Mouse (Mus musculus) CH12.LX (cell line): ENCODE results near the gene Ces2g. TPM values are rescaled to one million over a fixed set of nuclear protein-coding genes. Genes with fewer than 3 reads are reported as not detected.

ENCODE experiments used
- DNase-seq: peaks from one replicate; pipeline ENCODE4 v3.0.0-alpha.2; 2013; ENCODE audit errors: extremely low read depth
- H3K27ac ChIP-seq: 2 replicates; pipeline ENCODE4 v1.5.1; 2012; ENCODE audit warnings: low read depth, mild to moderate bottlenecking, control low read depth, moderate library complexity; ENCODE audit not compliant: insufficient read depth
- H3K27me3 ChIP-seq: replicated peaks from 2 replicates; pipeline ENCODE3; 2012; ENCODE audit warnings: inconsistent platforms
- H3K36me3 ChIP-seq, 2 experiments: replicated peaks in 1 of 2; 2 replicates each; pipeline versions ENCODE3 to v1.6.1; 2012; ENCODE audit warnings: inconsistent platforms in 1 of 2, low read length in 1 of 2, mild to moderate bottlenecking in 1 of 2, mixed read lengths in 1 of 2, moderate library complexity in 1 of 2; ENCODE audit not compliant: control insufficient read depth in 1 of 2, insufficient read depth in 1 of 2
- H3K4me1 ChIP-seq, 2 experiments: 2 replicates each; pipeline ENCODE4 v1.6.1; 2012; ENCODE audit warnings: inconsistent platforms in 1 of 2, moderate library complexity in 1 of 2; ENCODE audit not compliant: insufficient read depth in 2 of 2, control insufficient read depth in 1 of 2
- H3K4me2 ChIP-seq: 2 replicates; pipeline ENCODE4 v1.6.1; 2012; ENCODE audit warnings: low read depth, mild to moderate bottlenecking, control low read depth; ENCODE audit not compliant: poor library complexity, insufficient read depth, severe bottlenecking
- H3K4me3 ChIP-seq, 3 experiments: fragments of 150-350 bp in 1 of 3; sonication (generic) in 1 of 3; replicated peaks in 1 of 3; 2 replicates each; pipeline versions ENCODE3 to v1.5.1; 2011 to 2012; ENCODE audit warnings: low read depth in 2 of 3, low read length in 2 of 3, mild to moderate bottlenecking in 2 of 3, moderate library complexity in 2 of 3, control low read depth in 1 of 3, improper control_type of control experiment in 1 of 3, inconsistent platforms in 1 of 3, mixed read lengths in 1 of 3; ENCODE audit not compliant: poor library complexity in 1 of 3
- H3K79me2 ChIP-seq: replicated peaks from 2 replicates; pipeline ENCODE4 v1.6.1; 2012; ENCODE audit warnings: mild to moderate bottlenecking, moderate library complexity; ENCODE audit not compliant: control insufficient read depth, poor library complexity, insufficient read depth, severe bottlenecking; ENCODE audit errors: extremely low read depth
- H3K9ac ChIP-seq: 2 replicates; pipeline ENCODE4 v1.6.1; 2012; ENCODE audit warnings: low read depth, mild to moderate bottlenecking, control low read depth, moderate library complexity; ENCODE audit not compliant: insufficient read depth
- H3K9me3 ChIP-seq: replicated peaks from 2 replicates; pipeline ENCODE3; 2012; ENCODE audit warnings: low read length, inconsistent platforms, mixed read lengths
- CHD1 ChIP-seq: IDR thresholded peaks from 2 replicates; pipeline ENCODE4 v1.6.1; 2012; ENCODE audit warnings: low read depth, low read length, improper control_type of control experiment, inconsistent platforms
- E2F4 ChIP-seq: IDR thresholded peaks from 2 replicates; pipeline ENCODE4 v1.6.1; 2011; ENCODE audit warnings: low read depth, low read length, improper control_type of control experiment; ENCODE audit not compliant: insufficient replicate concordance
- EP300 ChIP-seq: IDR thresholded peaks from 2 replicates; pipeline ENCODE4 v1.6.1; 2011; ENCODE audit warnings: low read length, improper control_type of control experiment
- ETS1 ChIP-seq: conservative IDR thresholded peaks from 2 replicates; pipeline ENCODE4 v1.6.1; 2012; ENCODE audit warnings: low read depth, mild to moderate bottlenecking, inconsistent platforms, low read length, improper control_type of control experiment, moderate library complexity
- HCFC1 ChIP-seq: IDR thresholded peaks from 2 replicates; pipeline ENCODE4 v1.6.1; 2012; ENCODE audit warnings: low read depth, mild to moderate bottlenecking, inconsistent platforms, low read length, improper control_type of control experiment
- JUN ChIP-seq: IDR thresholded peaks from 2 replicates; pipeline ENCODE4 v1.6.1; 2011; ENCODE audit warnings: low read depth, mild to moderate bottlenecking, low read length, improper control_type of control experiment, moderate library complexity; ENCODE audit not compliant: insufficient read depth
- MEF2A ChIP-seq: IDR thresholded peaks from 2 replicates; pipeline ENCODE4 v1.6.1; 2014; ENCODE audit warnings: low read depth, mild to moderate bottlenecking, inconsistent platforms, low read length, improper control_type of control experiment, borderline replicate concordance
- MXI1 ChIP-seq: IDR thresholded peaks from 2 replicates; pipeline ENCODE4 v1.6.1; 2011; ENCODE audit warnings: mild to moderate bottlenecking, low read depth, low read length, improper control_type of control experiment
- PAX5 ChIP-seq: IDR thresholded peaks from 2 replicates; pipeline ENCODE4 v1.6.1; 2012; ENCODE audit warnings: low read length, inconsistent platforms, mixed read lengths
- UBTF ChIP-seq: IDR thresholded peaks from 2 replicates; pipeline ENCODE4 v1.6.1; 2012; ENCODE audit warnings: low read depth, mild to moderate bottlenecking, inconsistent platforms, low read length, improper control_type of control experiment, moderate library complexity
- USF1 ChIP-seq: IDR thresholded peaks from 2 replicates; pipeline ENCODE4 v1.6.1; 2014; ENCODE audit warnings: low read depth, mild to moderate bottlenecking, inconsistent platforms, low read length, improper control_type of control experiment
- USF2 ChIP-seq: conservative IDR thresholded peaks from 2 replicates; pipeline ENCODE4 v1.6.1; 2011; ENCODE audit warnings: low read depth, low read length, improper control_type of control experiment
- ZKSCAN1 ChIP-seq: IDR thresholded peaks from 2 replicates; pipeline ENCODE4 v1.6.1; 2012; ENCODE audit warnings: low read depth, inconsistent platforms, low read length, improper control_type of control experiment, borderline replicate concordance
- ZMIZ1 ChIP-seq: IDR thresholded peaks from 2 replicates; pipeline ENCODE4 v1.6.1; 2012; ENCODE audit warnings: low read depth, mild to moderate bottlenecking, inconsistent platforms, low read length, improper control_type of control experiment
- ZNF384 ChIP-seq: IDR thresholded peaks from 2 replicates; pipeline ENCODE4 v1.6.1; 2012; ENCODE audit warnings: low read depth, low read length, improper control_type of control experiment, inconsistent platforms
- dilution Hi-C: fragments of 300-500 bp; cut with MboI; formaldehyde crosslinking; loops from 2 replicates; pipeline ENCODE4 v1.14.3; 2020; ENCODE audit warnings: low sequenced_read_pairs; ENCODE audit not compliant: extremely low pct_unique_long_range_greater_than_20kb, extremely low pct_ligation_motif_present
- in situ Hi-C: fragments of 300-500 bp; cut with MboI; formaldehyde crosslinking; loops from 3 replicates; pipeline ENCODE4 v1.14.3; 2019; ENCODE audit warnings: low sequenced_read_pairs, low pct_ligation_motif_present, low pct_unique_long_range_greater_than_20kb, mixed read lengths
- polyA plus RNA-seq: library from polyadenylated mRNA; unstranded; fragments of >175 nt; gene quantifications from 2 replicates; pipeline ENCODE4 v1.2.1, GENCODE M21; 2012; ENCODE audit warnings: low read depth; ENCODE audit not compliant: insufficient read length
- total RNA-seq, 2 experiments: library from RNA; depleted of rRNA; stranded (reverse); fragments of 300-350 nt in 1 of 2; fragments of >200 nt in 1 of 2; gene quantifications; 2 replicates each; pipeline ENCODE4 v1.2.3; 2012 to 2014

Ces2g gene
- total and polyA plus RNA-seq, 3 experiments = 0.07 to 0.30 (median 0.11) TPM

DNA sequence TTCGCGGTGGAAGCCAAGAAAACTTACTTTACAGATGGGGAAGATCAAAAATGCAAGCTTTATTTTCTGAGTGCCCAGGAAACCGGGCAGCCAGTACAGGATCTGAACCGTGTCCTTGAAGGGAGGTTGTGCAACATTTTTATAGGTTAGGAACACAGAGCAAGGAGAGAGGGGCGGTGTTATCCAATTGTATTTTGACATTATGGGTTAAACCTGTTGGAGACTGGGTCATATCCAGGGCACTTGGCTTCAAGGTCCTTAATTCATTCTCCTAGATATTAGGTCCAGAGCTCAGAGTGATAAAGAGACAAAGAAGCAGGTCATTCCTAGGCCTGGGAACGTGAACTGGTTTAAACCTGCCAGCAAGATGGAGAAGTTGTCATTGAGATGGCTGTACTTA lies 37.7 kb downstream of the Ces2g start:
- dilution Hi-C loops = no loop called here
- no peak overlapping the region for H3K4me2 ChIP-seq
- no peak for DNase-seq
- no peak for TF ChIP-seq EP300
- no peak for TF ChIP-seq PAX5
- no peak for TF ChIP-seq ZMIZ1
- TF ChIP-seq USF2 = no peak
- TF ChIP-seq JUN = no peak
- no peak for TF ChIP-seq MEF2A
- no peak for TF ChIP-seq USF1
- TF ChIP-seq, all 38 proteins: peak for 0
- Histone ChIP-seq H3K27ac (no peak overlapping the region), H3K36me3 (no peaks in the 10 kb centered on the region), H3K4me1 (no peaks in the 10 kb centered on the region), H3K4me3 (no peak overlapping the region), H3K27me3 (no peaks in the 10 kb centered on the region), H3K9me3 (no peaks in the 10 kb centered on the region), H3K9ac (no peak overlapping the region), H3K79me2 (no peaks in the 10 kb centered on the region)
- in situ Hi-C loops = no loop called here

- no peak for DNase-seq
- H3K9me3 ChIP-seq = no peaks in the 10 kb centered on the region
- H3K27me3 ChIP-seq = no peaks in the 10 kb centered on the region
- H3K4me2 ChIP-seq = no peak within 1 kb of the TSS
- no peaks in the 10 kb centered on the region for H3K4me1 ChIP-seq
- no peak within 1 kb of the TSS for H3K9ac ChIP-seq
- no peaks in the 10 kb centered on the region for H3K36me3 ChIP-seq
- H3K27ac ChIP-seq = no peak within 1 kb of the TSS
- H3K79me2 ChIP-seq = no peaks in the 10 kb centered on the region
- H3K4me3 ChIP-seq = no peak within 1 kb of the TSS
- dilution Hi-C loops (no loop called here), in situ Hi-C loops (no loop called here)
- TF ChIP-seq HCFC1 (no peak), E2F4 (no peak), UBTF (no peak), USF2 (no peak), CHD1 (no peak), ZKSCAN1 (no peak), MXI1 (no peak)
Observed at GRCm38 (mm10) chr8:105000586-105000985, 39.1 kb downstream of the Ces2g start, which contains the start of gene Ces2h. TSS of gene Ces2h (plus strand) at chr8:105000853.

DNA sequence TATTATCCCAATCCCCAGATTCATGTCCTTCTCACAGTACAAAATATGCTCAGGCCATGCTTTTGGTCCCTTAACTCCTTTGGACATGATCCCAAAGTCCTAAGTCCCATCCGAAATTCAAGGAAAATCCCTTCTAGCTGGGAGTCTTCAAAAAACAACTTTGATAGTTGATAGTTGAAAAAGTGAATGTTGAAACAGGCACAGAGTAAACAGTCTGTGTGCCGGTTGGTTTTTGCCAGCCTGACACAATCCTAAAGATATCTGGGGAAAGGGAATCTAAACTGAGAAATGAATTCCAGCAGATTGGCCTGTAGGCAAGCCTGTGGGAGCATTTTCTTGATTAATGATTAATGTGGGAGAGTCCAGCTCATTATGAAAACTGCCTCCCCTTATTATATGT lies 48.5 kb downstream of the Ces2g start:
- H3K4me1 ChIP-seq = no peaks in the 10 kb centered on the region
- no peaks in the 10 kb centered on the region for H3K9me3 ChIP-seq
- no peak overlapping the region for H3K4me2 ChIP-seq
- H3K9ac ChIP-seq = no peak overlapping the region
- DNase-seq = no peak
- dilution Hi-C loops (no loop called here), in situ Hi-C loops (no loop called here)
- no peaks in the 10 kb centered on the region for H3K79me2 ChIP-seq
- no peak overlapping the region for H3K4me3 ChIP-seq
- no peaks in the 10 kb centered on the region for H3K27me3 ChIP-seq
- TF ChIP-seq UBTF (no peak), ETS1 (no peak), HCFC1 (no peak), ZNF384 (no peak), JUN (no peak)
- H3K27ac ChIP-seq = no peak overlapping the region
- H3K36me3 ChIP-seq = no peaks in the 10 kb centered on the region
